Mouse (Mus musculus) MEL (cell line): ENCODE data around the gene C3. TPM values are rescaled to one million over a fixed set of nuclear protein-coding genes. Genes with fewer than 3 reads are reported as not detected.
A peak's percentile ranks its signal among the peaks of the same experiment; 100 is the strongest.

Experiments used
- DNase-seq: peaks from one replicate; pipeline ENCODE4 v3.0.0; 2011; ENCODE audit warnings: low read depth, low spot score
- H3K27ac ChIP-seq: 2 replicates; pipeline ENCODE4 v1.5.1; 2012; ENCODE audit warnings: low read depth, mild to moderate bottlenecking, control low read depth, low read length, moderate library complexity; ENCODE audit not compliant: control insufficient read depth
- H3K27me3 ChIP-seq, 2 experiments: fragments of 150-350 bp in 1 of 2; sonication (generic) in 1 of 2; 2 replicates each; pipeline ENCODE4 v1.6.1; 2012; ENCODE audit warnings: low read length in 2 of 2, mild to moderate bottlenecking in 2 of 2, improper control_type of control experiment in 1 of 2, moderate library complexity in 1 of 2; ENCODE audit not compliant: insufficient read depth in 2 of 2, control insufficient read depth in 1 of 2
- H3K36me3 ChIP-seq, 2 experiments: 2 replicates each; pipeline ENCODE4 v1.6.1; 2012 to 2014; ENCODE audit warnings: low read length in 2 of 2, improper control_type of control experiment in 1 of 2, inconsistent platforms in 1 of 2, mild to moderate bottlenecking in 1 of 2; ENCODE audit not compliant: insufficient read depth in 2 of 2, control insufficient read depth in 1 of 2
- H3K4me1 ChIP-seq, 2 experiments: fragments of 150-350 bp in 1 of 2; sonication (generic) in 1 of 2; 2 replicates each; pipeline ENCODE4 v1.6.1; 2012; ENCODE audit warnings: low read length in 2 of 2, improper control_type of control experiment in 1 of 2, mild to moderate bottlenecking in 1 of 2; ENCODE audit not compliant: insufficient read depth in 2 of 2, control insufficient read depth in 1 of 2
- H3K4me3 ChIP-seq, 2 experiments: fragments of 150-350 bp in 1 of 2; sonication (generic) in 1 of 2; 2 replicates each; pipeline ENCODE4 v1.5.1; 2012; ENCODE audit warnings: low read depth in 2 of 2, low read length in 2 of 2, mild to moderate bottlenecking in 2 of 2, moderate library complexity in 2 of 2, control low read depth in 1 of 2, improper control_type of control experiment in 1 of 2; ENCODE audit not compliant: control insufficient read depth in 1 of 2, insufficient read depth in 1 of 2
- H3K79me2 ChIP-seq: 2 replicates; pipeline ENCODE4 v1.6.1; 2012; ENCODE audit warnings: mild to moderate bottlenecking, low read length, moderate library complexity; ENCODE audit not compliant: control insufficient read depth, poor library complexity, insufficient read depth
- H3K9ac ChIP-seq: 2 replicates; pipeline ENCODE4 v1.6.1; 2012; ENCODE audit warnings: low read depth, mild to moderate bottlenecking, control low read depth, low read length, moderate library complexity; ENCODE audit not compliant: control insufficient read depth, poor library complexity, severe bottlenecking
- H3K9me3 ChIP-seq: fragments of 150-350 bp; sonication (generic); replicated peaks from 2 replicates; pipeline ENCODE4 v1.6.1; 2012; ENCODE audit warnings: mild to moderate bottlenecking, low read length, improper control_type of control experiment, moderate library complexity; ENCODE audit not compliant: insufficient read depth
- BHLHE40 ChIP-seq: IDR thresholded peaks from 2 replicates; pipeline ENCODE4 v1.6.1; 2012; ENCODE audit warnings: low read depth, mild to moderate bottlenecking, inconsistent platforms, low read length, improper control_type of control experiment, borderline replicate concordance
- ELF1 ChIP-seq: IDR thresholded peaks from 2 replicates; pipeline ENCODE4 v1.6.1; 2014; ENCODE audit warnings: low read depth, mild to moderate bottlenecking, inconsistent platforms, low read length, improper control_type of control experiment, moderate library complexity
- EP300 ChIP-seq, 2 experiments: IDR thresholded peaks; 2 replicates each; pipeline ENCODE4 v1.6.1; 2011; ENCODE audit warnings: improper control_type of control experiment in 2 of 2, low read length in 2 of 2, low read depth in 1 of 2, mild to moderate bottlenecking in 1 of 2
- ETS1 ChIP-seq: IDR thresholded peaks from 2 replicates; pipeline ENCODE4 v1.6.1; 2012; ENCODE audit warnings: low read depth, mild to moderate bottlenecking, inconsistent platforms, low read length, improper control_type of control experiment, moderate library complexity
- GABPA ChIP-seq: IDR thresholded peaks from 2 replicates; pipeline ENCODE4 v1.6.1; 2012; ENCODE audit warnings: low read depth, mild to moderate bottlenecking, inconsistent platforms, low read length, improper control_type of control experiment, moderate library complexity
- GATA1 ChIP-seq: IDR thresholded peaks from 2 replicates; pipeline ENCODE4 v1.6.1; 2011; ENCODE audit warnings: low read depth, low read length, improper control_type of control experiment
- HCFC1 ChIP-seq: IDR thresholded peaks from 2 replicates; pipeline ENCODE4 v1.6.1; 2012; ENCODE audit warnings: low read depth, mild to moderate bottlenecking, inconsistent platforms, low read length, improper control_type of control experiment, moderate library complexity
- MEF2A ChIP-seq: IDR thresholded peaks from 2 replicates; pipeline ENCODE4 v1.6.1; 2014; ENCODE audit warnings: low read depth, mild to moderate bottlenecking, inconsistent platforms, low read length, improper control_type of control experiment; ENCODE audit not compliant: poor library complexity, insufficient replicate concordance, severe bottlenecking; ENCODE audit errors: extremely low read depth
- RAD21 ChIP-seq: IDR thresholded peaks from 2 replicates; pipeline ENCODE4 v1.6.1; 2011; ENCODE audit warnings: mild to moderate bottlenecking, low read depth, low read length, improper control_type of control experiment
- RCOR1 ChIP-seq: IDR thresholded peaks from 2 replicates; pipeline ENCODE4 v1.6.1; 2012; ENCODE audit warnings: low read depth, mild to moderate bottlenecking, inconsistent platforms, low read length, improper control_type of control experiment
- SIN3A ChIP-seq: IDR thresholded peaks from 2 replicates; pipeline ENCODE4 v1.6.1; 2012; ENCODE audit warnings: low read length, improper control_type of control experiment, inconsistent platforms
- TAL1 ChIP-seq: IDR thresholded peaks from 2 replicates; pipeline ENCODE4 v1.6.1; 2012; ENCODE audit warnings: mild to moderate bottlenecking, inconsistent platforms, low read length, moderate library complexity, mixed read lengths
- TCF12 ChIP-seq: IDR thresholded peaks from 2 replicates; pipeline ENCODE4 v1.6.1; 2014; ENCODE audit warnings: low read depth, mild to moderate bottlenecking, inconsistent platforms, low read length, improper control_type of control experiment, moderate library complexity
- ZNF384 ChIP-seq: IDR thresholded peaks from 2 replicates; pipeline ENCODE4 v1.6.1; 2012; ENCODE audit warnings: low read depth, mild to moderate bottlenecking, inconsistent platforms, low read length, improper control_type of control experiment
- polyA plus RNA-seq, 2 experiments: library from polyadenylated mRNA; stranded (reverse) in 1 of 2; unstranded in 1 of 2; fragments of >175 nt in 1 of 2; fragments of >200 nt in 1 of 2; gene quantifications; 2 replicates each; pipeline versions ENCODE4 v1.2.1 to v1.2.4; 2012; ENCODE audit warnings: low replicate concordance in 2 of 2, low read depth in 1 of 2; ENCODE audit not compliant: insufficient read length in 2 of 2, insufficient read depth in 1 of 2, missing spikeins in 1 of 2
- total RNA-seq: library from RNA; depleted of rRNA; stranded (reverse); fragments of 300-350 nt; gene quantifications from 2 replicates; pipeline ENCODE4 v1.2.3, GENCODE M21; 2012

The C3 gene
- total and polyA plus RNA-seq, 3 experiments: 0.35 to 3.2 TPM; not detected in 1

DNA sequence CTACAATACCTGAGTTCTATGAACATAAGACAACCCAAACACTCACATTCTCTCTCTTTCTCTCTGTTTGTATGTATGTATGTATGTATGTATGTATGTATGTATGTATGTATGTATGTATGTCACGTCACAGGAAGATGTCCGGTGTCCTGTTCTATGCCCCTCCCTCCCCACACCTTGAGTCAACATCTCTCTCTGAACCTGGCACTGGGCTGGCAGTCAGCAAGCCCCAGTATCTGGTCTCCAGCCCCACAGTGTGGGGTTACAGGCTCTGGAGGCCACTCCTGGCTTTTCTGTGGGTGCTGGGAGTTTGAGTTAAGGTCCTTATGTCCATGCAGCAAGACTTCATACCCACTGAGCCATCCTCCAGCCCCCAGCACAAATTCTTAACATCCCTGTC, 468 bp downstream of the C3 start:
- no peak for TF ChIP-seq ETS1
- no peak for TF ChIP-seq GABPA
- TF ChIP-seq HCFC1: no peak
- no peak for TF ChIP-seq BHLHE40
- no peak for TF ChIP-seq TCF12
- no peak for TF ChIP-seq MEF2A
- no peak for TF ChIP-seq ZNF384
- H3K27me3 ChIP-seq: no peaks in the 10 kb centered on the region
- no peak overlapping the region for H3K4me3 ChIP-seq
- H3K9ac ChIP-seq: no peak overlapping the region
- H3K4me1 ChIP-seq: peaks cover 4 to 24% of the 10 kb centered on the region in 2 experiments
- DNase-seq: no peak
- peaks cover 0 to 16% of the 10 kb centered on the region in 2 experiments; a peak in 2 of 4 replicates for H3K36me3 ChIP-seq
- no peaks in the 10 kb centered on the region for H3K79me2 ChIP-seq
- H3K9me3 ChIP-seq: no peaks in the 10 kb centered on the region
- no peak overlapping the region for H3K27ac ChIP-seq

DNA sequence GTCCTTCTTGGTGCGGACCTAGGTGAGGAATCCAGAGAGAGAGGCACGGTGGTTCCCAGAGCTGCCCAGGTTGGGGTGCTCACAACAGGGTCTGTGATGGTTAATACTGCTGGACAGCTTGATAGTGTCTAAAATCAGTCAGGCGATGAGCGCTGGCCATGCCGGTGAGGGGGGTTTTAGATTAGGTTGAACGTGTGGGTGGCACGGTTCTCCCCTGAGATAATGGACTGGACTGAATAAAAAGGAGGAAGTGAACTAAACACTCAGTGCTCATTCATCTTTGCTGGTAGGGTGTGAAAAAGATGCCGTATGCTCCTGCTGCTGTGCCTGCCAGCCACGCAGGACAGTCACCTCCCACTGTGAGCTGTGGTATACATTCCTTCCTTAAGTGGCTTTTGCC, 4.6 kb downstream of the C3 start:
- Histone ChIP-seq H3K27ac (no peak overlapping the region), H3K27me3 (no peaks in the 10 kb centered on the region), H3K4me1 (peaks cover 0 to 23% of the 10 kb centered on the region in 2 experiments; a peak in 2 of 4 replicates), H3K4me3 (no peak overlapping the region), H3K9me3 (no peaks in the 10 kb centered on the region), H3K79me2 (no peaks in the 10 kb centered on the region), H3K9ac (peak overlapping the region; percentile 20), H3K36me3 (peaks cover 0 to 10% of the 10 kb centered on the region in 2 experiments; a peak in 2 of 4 replicates)
- no peak for TF ChIP-seq RAD21
- peak; percentile 85 for TF ChIP-seq GATA1
- peak; percentile 88 for TF ChIP-seq BHLHE40
- TF ChIP-seq ELF1: 0 out of 2 replicates have a peak, but pooled peaks have one; percentile 32
- TF ChIP-seq EP300 (IDR thresholded peaks at IDR 0.05; ENCODE audit: low read depth in 1 of 2, low read length in 2 of 2): peak; percentile 75 to 86
- TF ChIP-seq TCF12: no peak
- no peak for TF ChIP-seq ZNF384
- TF ChIP-seq SIN3A: peak; percentile 66; the same call in 1 of the 2 replicates
- TF ChIP-seq TAL1: 0 out of 2 replicates have a peak, but pooled peaks have one; percentile 18
- TF ChIP-seq RCOR1: peak; percentile 40; the same call in 1 of the 2 replicates
- DNase-seq: peak; percentile 73
